Mouse (Mus musculus) embryonic facial prominence, embryonic 12.5 days (tissue): ENCODE data around the gene Ccer2. TPM values are rescaled to one million over a fixed set of nuclear protein-coding genes. Genes with fewer than 3 reads are reported as not detected.

ENCODE experiments used
- ATAC-seq: fragments of 200-750 bp; cut with Nextera tagmentation; 2 replicates; pipeline ENCODE4 v1.8.0; 2017; ENCODE audit not compliant: insufficient number of reproducible peaks, insufficient read depth, low FRiP score, low TSS enrichment
- H3K27ac ChIP-seq: fragments of 300-500 bp; sonication (generic); 2 replicates; pipeline ENCODE4 v1.5.1; 2016; ENCODE audit warnings: mild to moderate bottlenecking
- H3K27me3 ChIP-seq: fragments of 300-500 bp; sonication (generic); 2 replicates; pipeline ENCODE4 v1.6.1; 2016; ENCODE audit warnings: mild to moderate bottlenecking, moderate library complexity
- H3K36me3 ChIP-seq: fragments of 300-500 bp; sonication (generic); 2 replicates; pipeline ENCODE4 v1.6.1; 2016; ENCODE audit warnings: mild to moderate bottlenecking
- H3K4me1 ChIP-seq: fragments of 300-500 bp; sonication (generic); 2 replicates; pipeline ENCODE4 v1.6.1; 2016
- H3K4me2 ChIP-seq: fragments of 300-500 bp; sonication (generic); replicated peaks from 2 replicates; pipeline ENCODE4 v1.6.1; 2016; ENCODE audit warnings: mild to moderate bottlenecking, moderate library complexity
- H3K4me3 ChIP-seq: fragments of 300-500 bp; sonication (generic); 2 replicates; pipeline ENCODE4 v1.5.1; 2016; ENCODE audit warnings: mild to moderate bottlenecking
- H3K9ac ChIP-seq: fragments of 300-500 bp; sonication (generic); 2 replicates; pipeline ENCODE4 v1.6.1; 2016; ENCODE audit warnings: mild to moderate bottlenecking, moderate library complexity
- H3K9me3 ChIP-seq: fragments of 300-500 bp; sonication (generic); 2 replicates; pipeline ENCODE4 v1.6.1; 2016; ENCODE audit warnings: mild to moderate bottlenecking, moderate library complexity
- WGBS: fragments of 180-500 bp; shearing (Covaris S2); methylation state at CpG from one replicate; pipeline ENCODE4 v1.1.7; 2016; 5-methylcytosine and 5-hydroxymethylcytosine counted together
- polyA plus RNA-seq: library from polyadenylated mRNA; unstranded; fragments of >200 nt; fragmentation: Nextera tagmentation; extraction: Ambion mirVana; gene quantifications from 2 replicates; pipeline ENCODE4 v1.2.1, GENCODE M21; 2016

The Ccer2 gene
- polyA plus RNA-seq, 1 experiment from 2014 or later = 5.0 TPM

GRCm38 (mm10) chr7:28780067-28780658, 24.2 kb downstream of the Ccer2 start:
- Histone ChIP-seq H3K9me3 (no peaks in the 10 kb centered on the region), H3K4me2 (no peak overlapping the region), H3K9ac (peak overlapping the region; percentile 22; the same call in 1 of the 2 replicates), H3K27ac (no peak overlapping the region), H3K27me3 (no peaks in the 10 kb centered on the region), H3K36me3 (peaks cover 34% of the 10 kb centered on the region), H3K4me3 (no peak overlapping the region), H3K4me1 (peaks cover 5% of the 10 kb centered on the region)
- no peak for ATAC-seq
- WGBS = 48% methylated on average over 6 of the region's 6 CpGs

- H3K36me3 ChIP-seq = peaks cover 36% of the 10 kb centered on the region
- H3K9me3 ChIP-seq = no peaks in the 10 kb centered on the region
- no peak overlapping the region for H3K4me3 ChIP-seq
- H3K27me3 ChIP-seq = no peaks in the 10 kb centered on the region
- ATAC-seq = no peak
- H3K9ac ChIP-seq = 0 out of 2 replicates have a peak overlapping the region, but pooled peaks have one; percentile 22
- H3K4me2 ChIP-seq = no peak overlapping the region
- peaks cover 5% of the 10 kb centered on the region for H3K4me1 ChIP-seq
- WGBS = 79% methylated on average over 7 of the region's 7 CpGs
- H3K27ac ChIP-seq = no peak overlapping the region
Observed at GRCm38 (mm10) chr7:28780857-28781256, 24.9 kb downstream of the Ccer2 start.

- ATAC-seq = no peak
- Histone ChIP-seq H3K27me3 (no peaks in the 10 kb centered on the region), H3K9me3 (no peaks in the 10 kb centered on the region), H3K27ac (no peak overlapping the region), H3K4me3 (no peak overlapping the region), H3K36me3 (peaks cover 35% of the 10 kb centered on the region), H3K4me2 (no peak overlapping the region), H3K9ac (no peak overlapping the region), H3K4me1 (peaks cover 5% of the 10 kb centered on the region)
- 92% methylated on average over 8 of the region's 8 CpGs for WGBS
Observed at GRCm38 (mm10) chr7:28781261-28781663, 25.3 kb downstream of the Ccer2 start.

GRCm38 (mm10) chr7:28785161-28785560, 29.2 kb downstream of the Ccer2 start:
- Histone ChIP-seq H3K4me3 (no peak overlapping the region), H3K4me2 (no peak overlapping the region), H3K27ac (0 out of 2 replicates have a peak overlapping the region, but pooled peaks have one; percentile 13), H3K4me1 (peaks cover 17% of the 10 kb centered on the region), H3K9ac (no peak overlapping the region), H3K36me3 (peaks cover 37% of the 10 kb centered on the region), H3K9me3 (no peaks in the 10 kb centered on the region), H3K27me3 (no peaks in the 10 kb centered on the region)
- no peak for ATAC-seq
- 82% methylated on average over 5 of the region's 5 CpGs for WGBS

- peaks cover 14% of the 10 kb centered on the region for H3K4me1 ChIP-seq
- WGBS = 91% methylated on average over 9 of the region's 9 CpGs
- no peak overlapping the region for H3K4me2 ChIP-seq
- no peak overlapping the region for H3K27ac ChIP-seq
- no peaks in the 10 kb centered on the region for H3K27me3 ChIP-seq
- ATAC-seq = no peak
- no peaks in the 10 kb centered on the region for H3K9me3 ChIP-seq
- H3K36me3 ChIP-seq = peaks cover 35% of the 10 kb centered on the region
- H3K9ac ChIP-seq = no peak overlapping the region
- H3K4me3 ChIP-seq = no peak overlapping the region
Observed at GRCm38 (mm10) chr7:28787884-28788283, 31.9 kb downstream of the Ccer2 start.

- Histone ChIP-seq H3K4me1 (peaks cover 14% of the 10 kb centered on the region), H3K27me3 (no peaks in the 10 kb centered on the region)
- no peak for ATAC-seq
Observed at GRCm38 (mm10) chr7:28788307-28789195, 32.6 kb downstream of the Ccer2 start, which contains the start of gene Rinl. Gene Rinl (plus strand): TSS chr7:28788969.

GRCm38 (mm10) chr7:28789235-28789634, 33.3 kb downstream of the Ccer2 start:
- H3K4me1 ChIP-seq = peaks cover 14% of the 10 kb centered on the region
- no peaks in the 10 kb centered on the region for H3K9me3 ChIP-seq
- no peaks in the 10 kb centered on the region for H3K27me3 ChIP-seq
- ATAC-seq = no peak
- peak overlapping the region; percentile 13; the same call in 1 of the 2 replicates for H3K9ac ChIP-seq
- H3K27ac ChIP-seq = peak overlapping the region; percentile 73
- H3K4me3 ChIP-seq = no peak overlapping the region
- 33% methylated on average over 3 of the region's 3 CpGs for WGBS
- no peak overlapping the region for H3K4me2 ChIP-seq
- H3K36me3 ChIP-seq = peaks cover 24% of the 10 kb centered on the region

More at GRCm38 (mm10) chr7:28788307-28789195, 32.6 kb downstream of the Ccer2 start, which contains the start of gene Rinl:
- Histone ChIP-seq H3K4me2 (no peak within 1 kb of the TSS), H3K36me3 (peaks cover 29% of the 10 kb centered on the region), H3K9me3 (no peaks in the 10 kb centered on the region), H3K9ac (peak within 1 kb of the TSS; percentile 13; the same call in 1 of the 2 replicates), H3K27ac (peak within 1 kb of the TSS; percentile 73), H3K4me3 (no peak within 1 kb of the TSS)
- 58% methylated on average over 5 of the region's 5 CpGs for WGBS

- 47% methylated on average over 8 of the region's 8 CpGs for WGBS
- no peak overlapping the region for H3K4me3 ChIP-seq
- peak; percentile 48; the same call in 1 of the 2 replicates for ATAC-seq
- peaks cover 24% of the 10 kb centered on the region for H3K36me3 ChIP-seq
- no peak overlapping the region for H3K4me2 ChIP-seq
- no peaks in the 10 kb centered on the region for H3K9me3 ChIP-seq
- H3K4me1 ChIP-seq = peaks cover 14% of the 10 kb centered on the region
- peak overlapping the region; percentile 73; the same call in 1 of the 2 replicates for H3K27ac ChIP-seq
- no peaks in the 10 kb centered on the region for H3K27me3 ChIP-seq
- no peak overlapping the region for H3K9ac ChIP-seq
Observed at GRCm38 (mm10) chr7:28790066-28790806, 34.3 kb downstream of the Ccer2 start.

GRCm38 (mm10) chr7:28791706-28792105, 35.7 kb downstream of the Ccer2 start:
- ATAC-seq = no peak
- peaks cover 13% of the 10 kb centered on the region for H3K36me3 ChIP-seq
- 0 out of 2 replicates have a peak overlapping the region, but pooled peaks have one; percentile 19 for H3K27ac ChIP-seq
- no peak overlapping the region for H3K4me2 ChIP-seq
- no peaks in the 10 kb centered on the region for H3K9me3 ChIP-seq
- peaks cover 18% of the 10 kb centered on the region for H3K4me1 ChIP-seq
- no peak overlapping the region for H3K4me3 ChIP-seq
- H3K27me3 ChIP-seq = no peaks in the 10 kb centered on the region
- no peak overlapping the region for H3K9ac ChIP-seq

- 0 out of 2 replicates have a peak overlapping the region, but pooled peaks have one; percentile 19 for H3K27ac ChIP-seq
- no peak overlapping the region for H3K9ac ChIP-seq
- peaks cover 6% of the 10 kb centered on the region for H3K36me3 ChIP-seq
- no peak overlapping the region for H3K4me2 ChIP-seq
- WGBS = 79% methylated on average over 14 of the region's 14 CpGs
- H3K4me3 ChIP-seq = no peak overlapping the region
- peaks cover 21% of the 10 kb centered on the region for H3K4me1 ChIP-seq
- H3K9me3 ChIP-seq = no peaks in the 10 kb centered on the region
- ATAC-seq = no peak
- H3K27me3 ChIP-seq = no peaks in the 10 kb centered on the region
Observed at GRCm38 (mm10) chr7:28792391-28793185, 36.6 kb downstream of the Ccer2 start.

- Histone ChIP-seq H3K4me1 (peaks cover 18% of the 10 kb centered on the region), H3K27me3 (no peaks in the 10 kb centered on the region), H3K27ac (no peak overlapping the region), H3K9ac (no peak overlapping the region), H3K4me3 (no peak overlapping the region), H3K36me3 (no peaks in the 10 kb centered on the region), H3K4me2 (no peak overlapping the region), H3K9me3 (no peaks in the 10 kb centered on the region)
- ATAC-seq = no peak
- WGBS = 33% methylated on average over 2 of the region's 2 CpGs
Observed at GRCm38 (mm10) chr7:28793834-28794233, 37.9 kb downstream of the Ccer2 start.
